Mouse (Mus musculus): ENCODE measurements around the gene Cdc42ep5. TPM values are rescaled to one million over a fixed set of nuclear protein-coding genes. Genes with fewer than 3 reads are reported as not detected.

Cdc42ep5 gene
- polyA plus RNA-seq, 1 experiment from 2014 or later = 22.1 TPM

DNA sequence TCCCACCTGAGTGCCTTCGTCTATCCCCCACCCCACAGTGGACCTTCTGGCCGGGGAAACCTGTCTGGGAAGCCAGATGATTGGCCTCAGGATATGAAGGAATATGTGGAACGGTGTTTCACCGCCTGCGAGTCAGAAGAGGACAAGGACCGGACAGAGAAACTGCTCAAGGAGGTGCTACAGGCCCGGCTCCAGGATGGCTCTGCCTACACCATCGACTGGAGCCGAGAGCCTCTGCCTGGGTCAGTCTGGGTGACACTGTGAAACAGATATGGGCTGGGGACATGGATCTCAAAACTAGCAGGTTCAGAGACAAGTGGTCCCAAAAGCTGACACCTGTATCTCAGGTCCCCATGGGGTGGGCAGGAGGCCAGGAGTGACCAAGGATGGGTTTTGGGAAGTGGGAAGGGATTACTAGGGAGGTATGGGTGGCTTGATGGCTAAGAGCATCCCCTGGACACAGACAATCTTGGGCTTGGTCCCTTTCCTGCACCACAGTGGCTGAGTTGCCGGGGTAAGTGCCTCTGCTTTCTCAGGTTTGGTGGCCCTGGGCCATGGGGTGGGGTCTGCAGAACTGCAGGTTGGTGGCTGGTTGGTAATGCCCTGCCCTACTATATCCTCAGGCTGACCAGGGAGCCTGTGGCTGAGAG, 21.7 kb downstream of the Cdc42ep5 start:
- Histone ChIP-seq H3K4me3 (no peak overlapping the region), H3K27me3 (ENCODE audit: poor library complexity, severe bottlenecking) (no peaks in the 10 kb centered on the region), H3K9me3 (no peaks in the 10 kb centered on the region), H3K36me3 (replicated peaks) (peaks cover 99% of the 10 kb centered on the region), H3K4me1 (peaks cover 8% of the 10 kb centered on the region), H3K27ac (no peak overlapping the region)
- 97% methylated on average over 10 of the region's 10 CpGs for WGBS
- DNase-seq (ENCODE audit: extremely low spot score, low spot score) = peak; percentile 12

DNA sequence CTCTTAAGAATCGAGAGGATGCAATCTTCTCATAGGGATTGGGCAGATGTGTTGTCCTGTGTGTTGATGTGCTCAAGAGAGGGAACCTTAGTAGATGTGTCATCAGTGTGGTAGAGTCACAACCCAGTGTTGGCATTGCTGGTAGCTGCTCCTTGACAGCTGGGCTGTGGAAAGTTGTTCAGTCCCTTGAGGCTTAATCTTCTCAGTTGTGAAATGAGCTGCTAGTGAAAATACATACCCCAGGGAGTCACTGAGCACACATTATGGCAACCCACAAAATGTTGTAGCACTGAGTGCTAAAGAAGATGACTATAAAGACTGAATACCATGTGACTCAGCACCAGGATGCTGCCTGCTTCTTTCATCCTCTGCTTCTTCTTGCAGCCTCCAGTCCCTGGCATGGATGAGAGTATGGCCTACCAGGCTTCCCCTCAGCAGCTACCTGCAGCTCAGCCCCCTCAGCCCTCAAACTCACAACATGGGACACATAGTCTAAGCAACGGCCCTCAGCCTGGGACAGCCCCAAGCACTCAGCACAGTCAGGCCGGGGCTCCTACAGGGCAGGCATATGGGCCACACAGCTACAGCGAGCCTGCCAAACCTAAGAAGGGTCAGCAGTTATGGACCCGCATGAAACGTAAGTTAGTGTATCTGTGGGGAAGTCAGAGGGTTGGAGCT, 22.9 kb downstream of the Cdc42ep5 start:
- WGBS = 98% methylated on average over 6 of the region's 6 CpGs
- Histone ChIP-seq H3K36me3 (replicated peaks) (peaks cover 88% of the 10 kb centered on the region), H3K9me3 (no peaks in the 10 kb centered on the region), H3K4me1 (peaks cover 12% of the 10 kb centered on the region), H3K27ac (no peak overlapping the region), H3K27me3 (ENCODE audit: poor library complexity, severe bottlenecking) (no peaks in the 10 kb centered on the region), H3K4me3 (no peak overlapping the region)
- DNase-seq (ENCODE audit: extremely low spot score, low spot score) = no peak

DNA sequence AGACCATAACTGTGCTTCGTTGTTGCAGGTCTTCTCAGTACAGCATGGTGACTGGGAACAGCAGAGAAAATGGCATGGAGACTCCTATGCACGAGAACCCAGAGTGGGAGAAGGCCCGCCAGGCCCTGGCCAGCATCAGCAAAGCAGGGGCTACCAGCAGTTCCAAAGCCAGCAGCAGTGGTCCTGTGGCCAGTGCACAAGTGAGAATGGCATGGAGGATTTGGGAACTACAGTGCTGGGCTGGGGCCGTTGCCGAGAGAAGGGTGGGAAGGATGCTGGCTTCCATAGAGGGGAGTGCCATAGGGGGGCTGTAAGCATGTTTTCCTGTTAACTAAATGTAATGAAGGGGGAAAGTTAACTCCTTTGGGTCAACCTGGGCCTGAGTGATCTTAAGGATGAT, 25.3 kb downstream of the Cdc42ep5 start:
- no peak for DNase-seq (ENCODE audit: extremely low spot score, low spot score)
- 0 out of 2 replicates have a peak overlapping the region, but pooled peaks have one; percentile 1 for H3K4me3 ChIP-seq
- WGBS = 89% methylated on average over 5 of the region's 5 CpGs
- no peaks in the 10 kb centered on the region for H3K9me3 ChIP-seq
- H3K27ac ChIP-seq = no peak overlapping the region
- H3K4me1 ChIP-seq = peaks cover 19% of the 10 kb centered on the region
- peaks cover 64% of the 10 kb centered on the region for H3K36me3 ChIP-seq (replicated peaks)
- no peaks in the 10 kb centered on the region for H3K27me3 ChIP-seq (ENCODE audit: poor library complexity, severe bottlenecking)

DNA sequence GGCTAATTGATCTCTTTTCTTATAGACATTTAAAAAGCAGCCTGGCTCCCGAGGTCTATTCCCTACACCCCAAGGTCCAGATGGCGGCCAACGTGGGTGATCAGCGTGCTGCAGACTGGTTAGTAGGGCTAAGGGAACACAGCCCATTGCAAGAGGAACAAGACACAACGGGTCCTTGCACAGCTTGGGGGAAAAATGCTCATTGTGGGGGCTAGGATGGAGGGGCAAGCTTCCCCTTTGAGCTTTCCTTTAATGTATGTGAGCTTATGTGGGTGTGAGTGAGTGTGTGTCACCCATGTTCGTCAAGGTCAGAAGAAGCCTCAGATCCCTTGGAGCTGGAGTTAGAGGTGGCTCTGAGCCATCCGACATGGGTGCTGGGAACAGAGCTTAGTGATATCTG, 26.0 kb downstream of the Cdc42ep5 start:
- no peaks in the 10 kb centered on the region for H3K9me3 ChIP-seq
- H3K4me1 ChIP-seq = peaks cover 19% of the 10 kb centered on the region
- DNase-seq (ENCODE audit: extremely low spot score, low spot score) = no peak
- peak overlapping the region; percentile 79; the same call in 1 of the 2 replicates for H3K4me3 ChIP-seq
- H3K36me3 ChIP-seq (replicated peaks) = peaks cover 64% of the 10 kb centered on the region
- no peaks in the 10 kb centered on the region for H3K27me3 ChIP-seq (ENCODE audit: poor library complexity, severe bottlenecking)
- 93% methylated on average over 7 of the region's 7 CpGs for WGBS
- no peak overlapping the region for H3K27ac ChIP-seq

DNA sequence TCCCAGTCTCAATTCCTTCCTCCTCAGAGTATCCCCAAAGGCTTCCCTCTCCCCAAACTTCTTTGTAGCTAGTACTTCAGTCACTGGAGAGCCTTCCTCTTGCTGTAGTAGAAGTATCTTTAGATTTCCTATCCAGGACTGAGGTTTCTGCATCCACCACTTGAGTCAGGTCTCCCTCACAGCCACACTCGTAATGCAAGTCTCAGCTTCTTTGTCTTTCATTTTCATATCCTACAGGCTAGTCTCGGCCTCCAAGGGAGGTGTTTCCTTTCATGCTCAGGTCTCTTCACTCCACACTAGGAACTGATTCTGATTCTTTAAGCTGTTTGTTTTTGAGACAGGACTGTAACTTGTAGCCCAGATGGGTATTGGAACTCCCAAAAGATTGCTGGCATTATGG, 26.5 kb downstream of the Cdc42ep5 start:
- no peaks in the 10 kb centered on the region for H3K9me3 ChIP-seq
- no peak for DNase-seq (ENCODE audit: extremely low spot score, low spot score)
- no peaks in the 10 kb centered on the region for H3K27me3 ChIP-seq (ENCODE audit: poor library complexity, severe bottlenecking)
- peaks cover 64% of the 10 kb centered on the region for H3K36me3 ChIP-seq (replicated peaks)
- H3K4me1 ChIP-seq = peaks cover 19% of the 10 kb centered on the region
- WGBS = 92% methylated on average over 2 of the region's 2 CpGs
- peak overlapping the region; percentile 95; the same call in 1 of the 2 replicates for H3K27ac ChIP-seq
- peak overlapping the region; percentile 79 for H3K4me3 ChIP-seq

DNA sequence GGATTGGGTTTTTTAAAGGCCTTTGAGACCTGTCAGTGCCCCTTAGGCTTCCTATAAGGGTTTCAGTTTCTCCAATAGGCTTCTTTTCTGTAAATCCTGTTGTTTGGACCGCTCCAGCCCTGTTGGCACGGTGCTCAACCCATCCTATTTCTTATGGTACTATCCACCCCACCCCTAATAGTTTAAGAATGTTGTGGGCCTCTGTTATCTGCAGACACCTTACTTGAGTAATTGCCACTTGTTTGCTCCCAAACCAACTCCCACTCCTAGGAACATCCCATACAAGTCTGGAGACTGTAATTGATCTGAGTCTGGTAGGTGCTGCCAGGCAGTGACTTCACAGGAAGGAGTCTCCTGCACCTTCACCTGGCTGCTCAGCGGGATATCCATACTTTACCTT, 26.9 kb downstream of the Cdc42ep5 start:
- 59% methylated on average over 3 of the region's 3 CpGs for WGBS
- Histone ChIP-seq H3K9me3 (no peaks in the 10 kb centered on the region), H3K4me3 (peak overlapping the region; percentile 79), H3K27me3 (ENCODE audit: poor library complexity, severe bottlenecking) (no peaks in the 10 kb centered on the region), H3K4me1 (peaks cover 19% of the 10 kb centered on the region), H3K27ac (peak overlapping the region; percentile 95), H3K36me3 (replicated peaks) (peaks cover 64% of the 10 kb centered on the region)
- no peak for DNase-seq (ENCODE audit: extremely low spot score, low spot score)

DNA sequence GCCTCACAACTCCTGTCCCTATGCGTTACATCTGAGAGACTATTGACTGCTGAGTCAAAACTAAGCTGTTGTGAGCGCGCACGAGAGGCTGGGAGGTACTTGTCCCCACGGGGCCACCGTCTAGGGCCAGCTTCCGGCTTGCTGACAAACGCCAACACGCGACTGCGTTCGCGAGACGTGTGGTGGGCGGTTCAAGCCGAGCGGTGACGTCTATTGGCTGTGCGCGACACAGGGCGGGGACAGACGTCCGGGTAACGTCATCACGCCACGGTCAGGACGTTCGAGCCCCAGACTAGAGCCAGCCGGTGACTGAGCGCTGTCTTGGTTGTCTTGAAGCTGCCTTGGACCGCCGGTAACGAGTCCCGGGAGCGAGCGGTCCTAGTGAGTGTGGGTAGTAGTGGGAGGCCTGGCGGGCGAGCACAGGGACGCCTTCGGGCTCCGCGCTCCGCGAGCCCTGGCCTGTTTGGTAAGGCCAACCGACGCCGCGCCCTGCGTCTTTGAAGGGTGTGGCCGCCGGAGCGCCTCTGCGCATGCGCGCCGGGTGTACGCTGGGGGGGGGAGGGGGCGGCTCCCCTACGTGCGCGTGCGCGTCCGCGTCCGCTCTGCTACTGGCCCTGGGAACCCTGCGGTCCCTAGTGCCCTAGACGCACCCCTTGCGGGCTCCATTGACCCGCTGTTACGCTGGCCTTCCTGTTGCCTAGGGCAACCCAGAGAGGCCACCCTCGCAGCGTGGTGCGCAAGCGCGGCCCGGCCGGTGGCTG, 27.7 kb downstream of the Cdc42ep5 start, which contains the start of gene Leng8:
Leng8 (plus strand) TSS at position 269 of the 761 bp plus-strand sequence.
- WGBS = under 1% methylated on average over 69 of the region's 78 CpGs
- no peaks in the 10 kb centered on the region for H3K9me3 ChIP-seq
- peak; percentile 98 for DNase-seq (ENCODE audit: extremely low spot score, low spot score)
- peak within 1 kb of the TSS; percentile 79 for H3K4me3 ChIP-seq
- peak within 1 kb of the TSS; percentile 95 for H3K27ac ChIP-seq
- no peaks in the 10 kb centered on the region for H3K27me3 ChIP-seq (ENCODE audit: poor library complexity, severe bottlenecking)
- H3K4me1 ChIP-seq = peaks cover 19% of the 10 kb centered on the region
- peaks cover 64% of the 10 kb centered on the region for H3K36me3 ChIP-seq (replicated peaks)

DNA sequence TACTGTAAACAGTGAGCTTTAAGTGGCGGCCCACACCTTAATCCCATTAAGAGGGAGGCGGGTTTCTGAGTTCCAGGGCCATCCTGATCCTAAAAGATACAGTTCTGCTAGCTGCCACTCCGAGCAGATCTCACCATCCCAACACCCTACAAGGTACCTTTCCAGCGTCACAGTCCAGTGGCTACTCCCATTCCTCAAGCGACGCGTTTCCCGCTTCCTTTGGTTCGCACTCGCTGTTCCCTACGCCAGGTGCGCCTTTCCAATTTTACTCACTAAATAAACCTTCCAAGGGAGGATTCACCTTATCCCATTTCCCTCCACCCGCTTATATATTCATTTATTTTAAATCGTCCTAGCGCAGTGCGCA, 28.3 kb downstream of the Cdc42ep5 start:
- Histone ChIP-seq H3K27me3 (ENCODE audit: poor library complexity, severe bottlenecking) (no peaks in the 10 kb centered on the region), H3K27ac (peak overlapping the region; percentile 95), H3K4me3 (peak overlapping the region; percentile 79), H3K36me3 (replicated peaks) (peaks cover 64% of the 10 kb centered on the region), H3K9me3 (no peaks in the 10 kb centered on the region), H3K4me1 (peaks cover 22% of the 10 kb centered on the region)
- under 1% methylated on average over 16 of the region's 16 CpGs for WGBS
- DNase-seq (ENCODE audit: extremely low spot score, low spot score) = no peak

DNA sequence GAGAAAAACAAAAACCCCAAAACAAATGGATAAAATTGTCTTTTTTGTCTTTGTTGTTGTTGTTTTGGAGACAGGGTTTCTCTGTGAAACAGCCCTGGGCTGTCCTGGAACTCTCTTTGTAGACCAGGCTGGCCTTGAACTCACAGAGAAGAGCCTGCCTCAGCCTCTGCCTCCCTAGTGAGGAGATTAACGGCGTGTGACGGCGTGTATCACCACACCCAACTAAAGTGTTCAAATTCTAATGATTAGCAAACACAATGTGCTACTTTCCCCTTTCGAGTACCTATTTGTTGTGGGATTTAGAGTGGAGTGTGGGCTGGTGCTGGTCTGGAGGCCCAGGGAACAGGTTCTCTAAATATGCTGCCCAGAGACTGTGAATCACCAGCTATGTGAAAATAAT, 29.7 kb downstream of the Cdc42ep5 start:
- WGBS = 91% methylated on average over 5 of the region's 5 CpGs
- Histone ChIP-seq H3K36me3 (replicated peaks) (peaks cover 56% of the 10 kb centered on the region), H3K4me3 (no peak overlapping the region), H3K27ac (no peak overlapping the region), H3K27me3 (ENCODE audit: poor library complexity, severe bottlenecking) (no peaks in the 10 kb centered on the region), H3K4me1 (peaks cover 34% of the 10 kb centered on the region), H3K9me3 (no peaks in the 10 kb centered on the region)
- DNase-seq (ENCODE audit: extremely low spot score, low spot score) = no peak

DNA sequence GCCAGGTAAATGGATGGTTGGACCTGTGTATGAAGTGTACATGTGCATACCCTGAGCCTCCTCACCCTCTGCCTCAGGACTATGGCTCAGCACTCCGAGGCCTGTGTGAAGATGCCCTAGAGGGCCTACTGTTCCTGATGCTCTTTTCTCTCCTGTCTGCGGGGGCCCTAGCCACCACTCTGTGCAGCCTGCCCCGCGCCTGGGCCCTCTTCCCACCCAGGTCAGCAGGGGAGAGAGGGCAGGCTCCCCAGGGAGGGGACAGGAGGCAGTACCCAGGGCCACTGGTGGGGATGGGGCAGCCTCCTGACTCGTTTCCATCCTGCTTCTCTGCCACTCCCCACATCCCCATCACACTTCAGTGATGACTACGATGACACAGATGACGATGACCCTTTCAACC, 31.7 kb downstream of the Cdc42ep5 start:
- Histone ChIP-seq H3K36me3 (replicated peaks) (peaks cover 55% of the 10 kb centered on the region), H3K27ac (no peak overlapping the region), H3K9me3 (no peaks in the 10 kb centered on the region), H3K4me1 (peaks cover 26% of the 10 kb centered on the region), H3K4me3 (no peak overlapping the region), H3K27me3 (ENCODE audit: poor library complexity, severe bottlenecking) (no peaks in the 10 kb centered on the region)
- DNase-seq (ENCODE audit: extremely low spot score, low spot score) = no peak
- WGBS = 77% methylated on average over 7 of the region's 7 CpGs

DNA sequence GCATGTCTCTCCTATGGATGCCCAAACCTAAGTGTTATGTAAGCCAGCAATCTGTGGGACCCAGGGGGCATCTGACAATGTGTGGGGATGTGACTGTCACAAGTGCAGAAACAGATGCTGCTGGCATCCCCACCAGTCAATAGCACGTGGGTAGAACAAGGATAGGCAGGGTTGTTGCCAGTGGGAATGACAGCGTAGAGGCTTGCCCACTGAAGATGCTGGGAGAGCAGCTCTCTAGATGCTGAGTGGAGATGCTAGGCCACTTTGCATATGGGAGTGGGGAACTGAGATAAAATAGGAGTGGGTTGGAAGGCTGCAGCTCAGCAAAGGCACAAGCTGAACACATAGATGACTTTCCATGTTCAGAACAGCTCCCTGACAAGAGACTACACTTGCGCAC, 32.1 kb downstream of the Cdc42ep5 start:
- WGBS = 92% methylated on average over 3 of the region's 3 CpGs
- peaks cover 22% of the 10 kb centered on the region for H3K4me1 ChIP-seq
- H3K36me3 ChIP-seq (replicated peaks) = peaks cover 59% of the 10 kb centered on the region
- H3K9me3 ChIP-seq = no peaks in the 10 kb centered on the region
- no peaks in the 10 kb centered on the region for H3K27me3 ChIP-seq (ENCODE audit: poor library complexity, severe bottlenecking)
- no peak overlapping the region for H3K27ac ChIP-seq
- DNase-seq (ENCODE audit: extremely low spot score, low spot score) = no peak
- H3K4me3 ChIP-seq = no peak overlapping the region

DNA sequence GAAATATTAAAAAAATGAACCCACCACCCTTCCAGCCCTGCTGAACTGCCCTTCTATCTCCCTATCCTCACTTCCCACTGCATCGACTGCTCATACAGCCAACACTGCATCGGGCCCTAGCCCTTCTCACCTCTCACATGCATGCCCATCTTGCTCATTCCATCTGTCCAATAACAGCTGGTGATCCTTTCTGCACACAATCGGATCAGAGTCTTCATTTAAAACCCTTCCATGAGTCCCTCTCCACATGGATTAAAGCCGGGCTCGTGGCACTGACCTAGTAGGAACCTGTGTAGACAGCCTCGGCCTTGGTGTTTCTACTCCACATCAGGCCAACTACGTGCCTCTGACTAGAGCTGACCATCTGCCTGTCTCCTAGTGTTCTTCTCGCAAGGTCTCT, 32.7 kb downstream of the Cdc42ep5 start:
- Histone ChIP-seq H3K4me3 (no peak overlapping the region), H3K27ac (no peak overlapping the region), H3K4me1 (peaks cover 21% of the 10 kb centered on the region), H3K9me3 (no peaks in the 10 kb centered on the region), H3K27me3 (ENCODE audit: poor library complexity, severe bottlenecking) (no peaks in the 10 kb centered on the region), H3K36me3 (replicated peaks) (peaks cover 65% of the 10 kb centered on the region)
- no peak for DNase-seq (ENCODE audit: extremely low spot score, low spot score)
- WGBS = 94% methylated on average over 8 of the region's 8 CpGs
